Mouse (Mus musculus): Measurements from ENCODE around the gene Arhgef19.

DNA sequence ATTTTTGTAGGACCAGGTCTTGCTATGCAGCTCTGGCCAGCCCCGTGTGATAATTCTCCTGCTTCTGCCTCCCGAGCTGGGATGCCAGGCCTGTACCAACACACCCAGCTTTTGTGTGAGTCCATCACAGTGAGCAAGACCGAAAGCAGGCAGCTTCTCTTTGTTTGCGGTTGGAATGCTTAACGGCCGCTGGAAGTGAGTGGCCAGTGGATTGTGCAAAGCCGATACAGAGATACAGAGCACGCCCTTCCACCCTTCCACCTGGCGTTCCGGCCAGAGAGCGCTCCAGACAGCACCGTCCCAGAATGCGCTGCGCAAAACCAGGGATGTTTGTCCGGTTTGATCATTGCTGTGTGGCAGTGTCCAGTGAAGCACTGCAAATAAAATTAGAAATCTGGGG lies 40.0 kb downstream of the Arhgef19 start:
- TF ChIP-seq CTCF (IDR thresholded peaks at IDR 0.05; ENCODE audit: extremely low read depth, insufficient read depth, low read length) (no peak), POLR2A (IDR thresholded peaks at IDR 0.05; ENCODE audit: extremely low read depth, insufficient read depth, low read length) (no peak)
